Mouse (Mus musculus): ENCODE measurements around the gene Gdap1l1. TPM values are rescaled to one million over a fixed set of nuclear protein-coding genes. Genes with fewer than 3 reads are reported as not detected.
"Not testable (repeated sequence)": the region's sequence is repeated elsewhere in the genome, so short reads cannot be mapped to it uniquely, and the experiment has no call there.

Gene Gdap1l1
- polyA plus RNA-seq, 1 experiment from 2014 or later: 0.20 TPM

GRCm38 (mm10) chr2:163411344-163411743, 26.9 kb upstream of the Gdap1l1 start:
- WGBS: 96% methylated on average over 3 of the region's 3 CpGs
- H3K4me1 ChIP-seq; H3K4me3 ChIP-seq; H3K27ac ChIP-seq; H3K9me3 ChIP-seq; H3K4me2 ChIP-seq; ATAC-seq (ENCODE audit: insufficient number of reproducible peaks, low FRiP score, low TSS enrichment, low read depth); H3K9ac ChIP-seq; H3K27me3 ChIP-seq: not testable (repeated sequence)
- H3K36me3 ChIP-seq: peaks cover 68% of the 10 kb centered on the region

- Histone ChIP-seq H3K36me3 (peaks cover 67% of the 10 kb centered on the region), H3K9me3 (no peaks in the 10 kb centered on the region), H3K27me3 (no peaks in the 10 kb centered on the region), H3K4me1 (no peaks in the 10 kb centered on the region), H3K9ac (no peak overlapping the region), H3K27ac (no peak overlapping the region), H3K4me3 (no peak overlapping the region), H3K4me2 (no peak overlapping the region)
- no peak for ATAC-seq (ENCODE audit: insufficient number of reproducible peaks, low FRiP score, low TSS enrichment, low read depth)
- 77% methylated on average over 4 of the region's 4 CpGs for WGBS
Measured at GRCm38 (mm10) chr2:163411840-163412239, 26.4 kb upstream of the Gdap1l1 start.

GRCm38 (mm10) chr2:163412419-163412818, 25.9 kb upstream of the Gdap1l1 start:
- Histone ChIP-seq H3K4me3 (no peak overlapping the region), H3K4me2 (no peak overlapping the region), H3K36me3 (peaks cover 61% of the 10 kb centered on the region), H3K27ac (no peak overlapping the region), H3K27me3 (no peaks in the 10 kb centered on the region), H3K9me3 (no peaks in the 10 kb centered on the region), H3K9ac (no peak overlapping the region), H3K4me1 (no peaks in the 10 kb centered on the region)
- no peak for ATAC-seq (ENCODE audit: insufficient number of reproducible peaks, low FRiP score, low TSS enrichment, low read depth)
- 98% methylated on average over 4 of the region's 4 CpGs for WGBS

GRCm38 (mm10) chr2:163412846-163413590, 25.3 kb upstream of the Gdap1l1 start:
- Histone ChIP-seq H3K4me2 (no peak overlapping the region), H3K9me3 (no peaks in the 10 kb centered on the region), H3K27me3 (no peaks in the 10 kb centered on the region), H3K4me1 (peaks cover 3% of the 10 kb centered on the region), H3K4me3 (no peak overlapping the region), H3K36me3 (peaks cover 57% of the 10 kb centered on the region), H3K27ac (no peak overlapping the region), H3K9ac (no peak overlapping the region)
- no peak for ATAC-seq (ENCODE audit: insufficient number of reproducible peaks, low FRiP score, low TSS enrichment, low read depth)
- WGBS: 86% methylated on average over 9 of the region's 9 CpGs

- no peak for ATAC-seq (ENCODE audit: insufficient number of reproducible peaks, low FRiP score, low TSS enrichment, low read depth)
- Histone ChIP-seq H3K9me3 (no peaks in the 10 kb centered on the region), H3K4me3 (no peak overlapping the region), H3K4me2 (no peak overlapping the region), H3K9ac (no peak overlapping the region), H3K36me3 (peaks cover 19% of the 10 kb centered on the region), H3K4me1 (peaks cover 20% of the 10 kb centered on the region), H3K27me3 (no peaks in the 10 kb centered on the region), H3K27ac (no peak overlapping the region)
- 92% methylated on average over 6 of the region's 6 CpGs for WGBS
Measured at GRCm38 (mm10) chr2:163417026-163417425, 21.2 kb upstream of the Gdap1l1 start.

GRCm38 (mm10) chr2:163417830-163418229, 20.4 kb upstream of the Gdap1l1 start:
- Histone ChIP-seq H3K4me2 (peak overlapping the region; percentile 67), H3K4me3 (peak overlapping the region; percentile 96), H3K9me3 (no peaks in the 10 kb centered on the region), H3K27ac (no peak overlapping the region), H3K27me3 (no peaks in the 10 kb centered on the region), H3K4me1 (peaks cover 20% of the 10 kb centered on the region), H3K9ac (no peak overlapping the region), H3K36me3 (peaks cover 16% of the 10 kb centered on the region)
- no peak for ATAC-seq (ENCODE audit: insufficient number of reproducible peaks, low FRiP score, low TSS enrichment, low read depth)

GRCm38 (mm10) chr2:163418841-163419345, 19.4 kb upstream of the Gdap1l1 start:
- no peaks in the 10 kb centered on the region for H3K9me3 ChIP-seq
- H3K27me3 ChIP-seq: no peaks in the 10 kb centered on the region
- H3K4me1 ChIP-seq: peaks cover 20% of the 10 kb centered on the region
- peak overlapping the region; percentile 86 for H3K9ac ChIP-seq
- H3K36me3 ChIP-seq: peaks cover 10% of the 10 kb centered on the region; the same call in 1 of the 2 replicates
- WGBS: under 1% methylated on average over 46 of the region's 50 CpGs
- H3K4me3 ChIP-seq: peak overlapping the region; percentile 96
- H3K27ac ChIP-seq: peak overlapping the region; percentile 83
- ATAC-seq (ENCODE audit: insufficient number of reproducible peaks, low FRiP score, low TSS enrichment, low read depth): peak; percentile 40
- peak overlapping the region; percentile 67 for H3K4me2 ChIP-seq

- peak overlapping the region; percentile 86 for H3K9ac ChIP-seq
- peak overlapping the region; percentile 67 for H3K4me2 ChIP-seq
- H3K27ac ChIP-seq: peak overlapping the region; percentile 88
- H3K4me1 ChIP-seq: peaks cover 20% of the 10 kb centered on the region
- peak overlapping the region; percentile 96 for H3K4me3 ChIP-seq
- no peaks in the 10 kb centered on the region for H3K27me3 ChIP-seq
- under 1% methylated on average over 70 of the region's 71 CpGs for WGBS
- ATAC-seq (ENCODE audit: insufficient number of reproducible peaks, low FRiP score, low TSS enrichment, low read depth): peak; percentile 100
- peaks cover 6% of the 10 kb centered on the region; the same call in 1 of the 2 replicates for H3K36me3 ChIP-seq
- no peaks in the 10 kb centered on the region for H3K9me3 ChIP-seq
Measured at GRCm38 (mm10) chr2:163419346-163420045, 18.8 kb upstream of the Gdap1l1 start.

- no peaks in the 10 kb centered on the region for H3K27me3 ChIP-seq
- no peaks in the 10 kb centered on the region for H3K9me3 ChIP-seq
- H3K4me1 ChIP-seq: peaks cover 20% of the 10 kb centered on the region
- WGBS: 24% methylated on average over 10 of the region's 10 CpGs
- no peak for ATAC-seq (ENCODE audit: insufficient number of reproducible peaks, low FRiP score, low TSS enrichment, low read depth)
- H3K4me3 ChIP-seq: peak overlapping the region; percentile 96
- peak overlapping the region; percentile 66 for H3K4me2 ChIP-seq
- H3K9ac ChIP-seq: peak overlapping the region; percentile 60
- no peak overlapping the region for H3K27ac ChIP-seq
- H3K36me3 ChIP-seq: no peaks in the 10 kb centered on the region
Measured at GRCm38 (mm10) chr2:163420366-163420886, 17.9 kb upstream of the Gdap1l1 start.

- H3K4me1 ChIP-seq: peaks cover 16% of the 10 kb centered on the region
- WGBS: 77% methylated on average over 9 of the region's 9 CpGs
Measured at GRCm38 (mm10) chr2:163422895-163423660, 15.2 kb upstream of the Gdap1l1 start.

GRCm38 (mm10) chr2:163424597-163424996, 13.7 kb upstream of the Gdap1l1 start, which contains the start of gene Oser1:
TSS of gene Oser1 (minus strand) at chr2:163424697.
- Histone ChIP-seq H3K4me3 (no peak within 1 kb of the TSS), H3K36me3 (no peaks in the 10 kb centered on the region), H3K4me2 (no peak within 1 kb of the TSS), H3K27ac (no peak within 1 kb of the TSS), H3K27me3 (no peaks in the 10 kb centered on the region), H3K9me3 (no peaks in the 10 kb centered on the region), H3K9ac (no peak within 1 kb of the TSS), H3K4me1 (peaks cover 11% of the 10 kb centered on the region)
- no peak for ATAC-seq (ENCODE audit: insufficient number of reproducible peaks, low FRiP score, low TSS enrichment, low read depth)
- 81% methylated on average over 6 of the region's 6 CpGs for WGBS

More at GRCm38 (mm10) chr2:163422895-163423660, 15.2 kb upstream of the Gdap1l1 start:
- Histone ChIP-seq H3K27ac (no peak overlapping the region), H3K9me3 (no peaks in the 10 kb centered on the region), H3K36me3 (no peaks in the 10 kb centered on the region), H3K27me3 (no peaks in the 10 kb centered on the region), H3K9ac (no peak overlapping the region), H3K4me3 (no peak overlapping the region), H3K4me2 (no peak overlapping the region)
- ATAC-seq (ENCODE audit: insufficient number of reproducible peaks, low FRiP score, low TSS enrichment, low read depth): no peak

Measured in limb, embryonic 15.5 days (tissue).